Mouse (Mus musculus) small intestine, adult 2 months (tissue): Measurements from ENCODE around the gene Nenf.

ENCODE experiments used
- CTCF ChIP-seq: fragments of 200-500 bp; IDR thresholded peaks from 2 replicates; pipeline ENCODE4 v1.5.1; 2012; ENCODE audit warnings: low read depth, mild to moderate bottlenecking, control low read depth, inconsistent platforms, low read length, moderate library complexity, mixed read lengths; ENCODE audit not compliant: insufficient replicate concordance, insufficient read length; ENCODE audit errors: extremely low read depth
- POLR2A ChIP-seq: fragments of 200-500 bp; IDR thresholded peaks from 2 replicates; pipeline ENCODE4 v1.6.1; 2012; ENCODE audit warnings: low read depth, mild to moderate bottlenecking, control low read depth, inconsistent platforms, low read length, moderate library complexity

GRCm38 (mm10) chr1:191317591-191318196, at the start of gene Nenf:
- TF ChIP-seq CTCF (0 out of 2 replicates have a peak, but pooled peaks have one; percentile 11), POLR2A (0 out of 2 replicates have a peak, but pooled peaks have one; percentile 32)
